Mouse (Mus musculus): Measurements from ENCODE around the gene Fgfr1op. TPM values are rescaled to one million over a fixed set of nuclear protein-coding genes. Genes with fewer than 3 reads are reported as not detected.

Gene Fgfr1op
- polyA plus RNA-seq, 1 experiment: 4.4 TPM

DNA sequence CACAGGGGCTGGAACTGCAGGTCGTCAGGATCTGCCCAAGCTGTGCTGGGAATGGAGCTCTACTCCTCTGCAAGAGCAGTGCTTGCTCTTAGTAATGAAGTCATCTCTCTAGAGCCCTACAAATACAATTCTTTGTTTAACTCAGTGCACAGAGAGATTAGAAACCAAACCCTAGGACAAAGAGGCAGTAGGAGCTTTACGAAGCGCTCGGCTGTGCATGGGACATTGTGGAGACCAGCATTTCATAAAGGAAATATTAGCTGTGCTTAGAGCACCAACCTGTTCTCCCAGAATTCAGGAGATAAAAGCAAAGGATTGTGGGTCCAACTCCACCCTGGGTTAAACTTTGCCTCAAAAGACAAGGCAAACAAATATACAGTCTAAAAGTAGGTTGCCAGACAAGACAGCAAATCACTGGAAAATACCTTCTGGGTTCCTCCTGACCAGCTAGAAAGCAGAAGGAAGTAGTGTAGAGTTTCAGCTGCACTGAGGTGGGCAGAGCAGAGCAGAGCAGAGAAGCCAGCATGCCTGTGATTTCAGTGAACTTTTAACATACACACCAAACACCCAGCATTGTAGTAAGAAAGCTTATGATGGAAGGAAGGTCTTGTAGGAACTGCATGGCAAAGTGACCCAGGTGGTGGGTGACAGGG, 80.9 kb downstream of the Fgfr1op start:
- no peak for DNase-seq
- no peak for TF ChIP-seq POLR2A (IDR thresholded peaks at IDR 0.05; ENCODE audit: low read depth, low read length)
- no peak for TF ChIP-seq CTCF (conservative IDR thresholded peaks at IDR 0.05; ENCODE audit: insufficient read depth, insufficient read length, low read depth, low read length)
- no peak overlapping the region for H3K27ac ChIP-seq (ENCODE audit: insufficient read depth, low read depth, low read length)
- no peak overlapping the region for H3K4me3 ChIP-seq (ENCODE audit: insufficient read depth, low read depth, low read length)
- H3K27me3 ChIP-seq (replicated peaks; ENCODE audit: control insufficient read depth, insufficient read depth, low read length): no peaks in the 10 kb centered on the region; the same call in 1 of the 2 replicates
- H3K36me3 ChIP-seq (ENCODE audit: control insufficient read depth, insufficient read depth, low read length): no peaks in the 10 kb centered on the region
- no peaks in the 10 kb centered on the region for H3K4me1 ChIP-seq (ENCODE audit: control insufficient read depth, insufficient read depth, low read length)
- WGBS: 79% methylated on average over 4 of the region's 4 CpGs

Other genes with a start within 250 kb of the Fgfr1op start
- 0.91 and 1.8 TPM in 2 replicates for gene Tagap, start 239.5 kb upstream of the Fgfr1op start, polyA plus RNA-seq (2012; rRNA removed)
- 77.2 and 85.9 TPM in 2 replicates for gene Rsph3a, start 219.9 kb upstream of the Fgfr1op start, polyA plus RNA-seq (2012; rRNA removed)
- gene Gm49673, start 17.7 kb upstream of the Fgfr1op start, polyA plus RNA-seq (2012; rRNA removed): 0.30 and 1.0 TPM in 2 replicates
- gene Rnaset2a, start 17.4 kb upstream of the Fgfr1op start, polyA plus RNA-seq (2012; rRNA removed): 90.6 and 121 TPM in 2 replicates
- 0.08 and 2.2 TPM in 2 replicates for gene Ccr6, start 70.5 kb downstream of the Fgfr1op start, polyA plus RNA-seq (2012; rRNA removed)
- 519 and 608 TPM in 2 replicates for gene Mpc1, start 117.4 kb downstream of the Fgfr1op start, polyA plus RNA-seq (2012; rRNA removed)
- 70.2 and 76.1 TPM in 2 replicates for gene Sft2d1, start 145.6 kb downstream of the Fgfr1op start, polyA plus RNA-seq (2012; rRNA removed)
- gene Prr18, start 172.0 kb downstream of the Fgfr1op start, polyA plus RNA-seq (2012; rRNA removed): 0.05 and 0.14 TPM in 2 replicates
- 0.06 TPM in 1 of 2 replicates, not detected in the other for gene T2, start 190.5 kb downstream of the Fgfr1op start, polyA plus RNA-seq (2012; rRNA removed)